Mouse (Mus musculus): ENCODE data around the gene Lpgat1. TPM values are rescaled to one million over a fixed set of nuclear protein-coding genes. Genes with fewer than 3 reads are reported as not detected.

Lpgat1 gene
- polyA plus RNA-seq, 1 experiment from 2014 or later, result 5.3 TPM

GRCm38 (mm10) chr1:191723675-191724074 lies 6.0 kb downstream of the Lpgat1 start:
- Histone ChIP-seq H3K9me3 (replicated peaks; ENCODE audit: control insufficient read depth, low read length) (no peaks in the 10 kb centered on the region), H3K36me3 (ENCODE audit: control insufficient read depth, insufficient read depth) (no peaks in the 10 kb centered on the region), H3K4me1 (ENCODE audit: control insufficient read depth, low read depth, low read length) (peaks cover 3% of the 10 kb centered on the region; the same call in 1 of the 2 replicates), H3K9ac (ENCODE audit: low read depth, low read length) (no peak overlapping the region), H3K4me3 (ENCODE audit: low read depth, low read length) (no peak overlapping the region), H3K27me3 (ENCODE audit: control insufficient read depth, insufficient read depth, low read depth, low read length) (peaks cover 9% of the 10 kb centered on the region), H3K4me2 (ENCODE audit: low read depth, low read length) (no peak overlapping the region), H3K27ac (ENCODE audit: low read length) (no peak overlapping the region)
- ATAC-seq (ENCODE audit: low read depth), result no peak
- 72% methylated on average over 6 of the region's 6 CpGs for WGBS (ENCODE audit: insufficient replicate concordance)

- Histone ChIP-seq H3K36me3 (ENCODE audit: control insufficient read depth, insufficient read depth) (no peaks in the 10 kb centered on the region), H3K27me3 (ENCODE audit: control insufficient read depth, insufficient read depth, low read depth, low read length) (peaks cover under 1% of the 10 kb centered on the region), H3K4me3 (ENCODE audit: low read depth, low read length) (no peak overlapping the region), H3K4me2 (ENCODE audit: low read depth, low read length) (0 out of 2 replicates have a peak overlapping the region, but pooled peaks have one; percentile 18), H3K4me1 (ENCODE audit: control insufficient read depth, low read depth, low read length) (peaks cover 3% of the 10 kb centered on the region; the same call in 1 of the 2 replicates), H3K9ac (ENCODE audit: low read depth, low read length) (no peak overlapping the region), H3K9me3 (replicated peaks; ENCODE audit: control insufficient read depth, low read length) (no peaks in the 10 kb centered on the region), H3K27ac (ENCODE audit: low read length) (no peak overlapping the region)
- no peak; the same call in 1 of the 2 replicates for ATAC-seq (ENCODE audit: low read depth)
- 23% methylated on average over 12 of the region's 12 CpGs for WGBS (ENCODE audit: insufficient replicate concordance)
These were observed 6.9 kb downstream of the Lpgat1 start for GRCm38 (mm10) chr1:191724385-191725061.

GRCm38 (mm10) chr1:191732623-191733022 lies 15.0 kb downstream of the Lpgat1 start:
- no peak overlapping the region for H3K27ac ChIP-seq (ENCODE audit: low read length)
- no peaks in the 10 kb centered on the region for H3K27me3 ChIP-seq (ENCODE audit: control insufficient read depth, insufficient read depth, low read depth, low read length)
- H3K9me3 ChIP-seq (replicated peaks; ENCODE audit: control insufficient read depth, low read length), result no peaks in the 10 kb centered on the region
- H3K36me3 ChIP-seq (ENCODE audit: control insufficient read depth, insufficient read depth), result no peaks in the 10 kb centered on the region
- WGBS (ENCODE audit: insufficient replicate concordance), result 73% methylated on average over 4 of the region's 4 CpGs
- no peak for ATAC-seq (ENCODE audit: low read depth)
- H3K4me1 ChIP-seq (ENCODE audit: control insufficient read depth, low read depth, low read length), result no peaks in the 10 kb centered on the region
- no peak overlapping the region for H3K4me2 ChIP-seq (ENCODE audit: low read depth, low read length)
- no peak overlapping the region for H3K9ac ChIP-seq (ENCODE audit: low read depth, low read length)
- H3K4me3 ChIP-seq (ENCODE audit: low read depth, low read length), result no peak overlapping the region

GRCm38 (mm10) chr1:191733822-191734221 lies 16.2 kb downstream of the Lpgat1 start:
- no peak overlapping the region for H3K4me2 ChIP-seq (ENCODE audit: low read depth, low read length)
- H3K4me1 ChIP-seq (ENCODE audit: control insufficient read depth, low read depth, low read length), result no peaks in the 10 kb centered on the region; the same call in none of the 2 replicates
- no peaks in the 10 kb centered on the region for H3K27me3 ChIP-seq (ENCODE audit: control insufficient read depth, insufficient read depth, low read depth, low read length)
- H3K36me3 ChIP-seq (ENCODE audit: control insufficient read depth, insufficient read depth), result no peaks in the 10 kb centered on the region
- no peak overlapping the region for H3K9ac ChIP-seq (ENCODE audit: low read depth, low read length)
- no peak overlapping the region for H3K27ac ChIP-seq (ENCODE audit: low read length)
- 68% methylated on average over 4 of the region's 4 CpGs for WGBS (ENCODE audit: insufficient replicate concordance)
- H3K9me3 ChIP-seq (replicated peaks; ENCODE audit: control insufficient read depth, low read length), result no peaks in the 10 kb centered on the region
- ATAC-seq (ENCODE audit: low read depth), result no peak
- H3K4me3 ChIP-seq (ENCODE audit: low read depth, low read length), result no peak overlapping the region

- no peak overlapping the region for H3K4me2 ChIP-seq (ENCODE audit: low read depth, low read length)
- H3K4me1 ChIP-seq (ENCODE audit: control insufficient read depth, low read depth, low read length), result no peaks in the 10 kb centered on the region; the same call in none of the 2 replicates
- no peak overlapping the region for H3K27ac ChIP-seq (ENCODE audit: low read length)
- no peaks in the 10 kb centered on the region for H3K27me3 ChIP-seq (ENCODE audit: control insufficient read depth, insufficient read depth, low read depth, low read length)
- H3K36me3 ChIP-seq (ENCODE audit: control insufficient read depth, insufficient read depth), result no peaks in the 10 kb centered on the region
- no peak overlapping the region for H3K4me3 ChIP-seq (ENCODE audit: low read depth, low read length)
- ATAC-seq (ENCODE audit: low read depth), result no peak
- H3K9ac ChIP-seq (ENCODE audit: low read depth, low read length), result no peak overlapping the region
- no peaks in the 10 kb centered on the region for H3K9me3 ChIP-seq (replicated peaks; ENCODE audit: control insufficient read depth, low read length)
These were observed 18.8 kb downstream of the Lpgat1 start for GRCm38 (mm10) chr1:191736425-191736824.

GRCm38 (mm10) chr1:191737871-191738270 lies 20.2 kb downstream of the Lpgat1 start:
- Histone ChIP-seq H3K4me3 (ENCODE audit: low read depth, low read length) (no peak overlapping the region), H3K9ac (ENCODE audit: low read depth, low read length) (no peak overlapping the region), H3K9me3 (replicated peaks; ENCODE audit: control insufficient read depth, low read length) (no peaks in the 10 kb centered on the region), H3K27ac (ENCODE audit: low read length) (no peak overlapping the region), H3K4me1 (ENCODE audit: control insufficient read depth, low read depth, low read length) (no peaks in the 10 kb centered on the region; the same call in none of the 2 replicates), H3K27me3 (ENCODE audit: control insufficient read depth, insufficient read depth, low read depth, low read length) (no peaks in the 10 kb centered on the region), H3K36me3 (ENCODE audit: control insufficient read depth, insufficient read depth) (no peaks in the 10 kb centered on the region), H3K4me2 (ENCODE audit: low read depth, low read length) (no peak overlapping the region)
- WGBS (ENCODE audit: insufficient replicate concordance), result 74% methylated on average over 6 of the region's 6 CpGs
- ATAC-seq (ENCODE audit: low read depth), result no peak

GRCm38 (mm10) chr1:191738726-191739125 lies 21.1 kb downstream of the Lpgat1 start:
- Histone ChIP-seq H3K9me3 (replicated peaks; ENCODE audit: control insufficient read depth, low read length) (no peaks in the 10 kb centered on the region), H3K4me3 (ENCODE audit: low read depth, low read length) (no peak overlapping the region), H3K36me3 (ENCODE audit: control insufficient read depth, insufficient read depth) (no peaks in the 10 kb centered on the region), H3K27me3 (ENCODE audit: control insufficient read depth, insufficient read depth, low read depth, low read length) (no peaks in the 10 kb centered on the region), H3K9ac (ENCODE audit: low read depth, low read length) (no peak overlapping the region), H3K4me1 (ENCODE audit: control insufficient read depth, low read depth, low read length) (no peaks in the 10 kb centered on the region; the same call in none of the 2 replicates), H3K4me2 (ENCODE audit: low read depth, low read length) (no peak overlapping the region), H3K27ac (ENCODE audit: low read length) (no peak overlapping the region)
- no peak for ATAC-seq (ENCODE audit: low read depth)
- WGBS (ENCODE audit: insufficient replicate concordance), result 59% methylated on average over 2 of the region's 2 CpGs

GRCm38 (mm10) chr1:191740587-191741361 lies 23.1 kb downstream of the Lpgat1 start:
- no peaks in the 10 kb centered on the region; the same call in none of the 2 replicates for H3K4me1 ChIP-seq (ENCODE audit: control insufficient read depth, low read depth, low read length)
- H3K27me3 ChIP-seq (ENCODE audit: control insufficient read depth, insufficient read depth, low read depth, low read length), result no peaks in the 10 kb centered on the region
- H3K9me3 ChIP-seq (replicated peaks; ENCODE audit: control insufficient read depth, low read length), result no peaks in the 10 kb centered on the region
- ATAC-seq (ENCODE audit: low read depth), result no peak
- no peak overlapping the region for H3K4me2 ChIP-seq (ENCODE audit: low read depth, low read length)
- H3K27ac ChIP-seq (ENCODE audit: low read length), result no peak overlapping the region; the same call in 1 of the 2 replicates
- 69% methylated on average over 6 of the region's 6 CpGs for WGBS (ENCODE audit: insufficient replicate concordance)
- no peaks in the 10 kb centered on the region for H3K36me3 ChIP-seq (ENCODE audit: control insufficient read depth, insufficient read depth)
- H3K9ac ChIP-seq (ENCODE audit: low read depth, low read length), result no peak overlapping the region
- H3K4me3 ChIP-seq (ENCODE audit: low read depth, low read length), result no peak overlapping the region

GRCm38 (mm10) chr1:191741635-191742034 lies 24.0 kb downstream of the Lpgat1 start:
- 55% methylated on average over 4 of the region's 4 CpGs for WGBS (ENCODE audit: insufficient replicate concordance)
- no peak for ATAC-seq (ENCODE audit: low read depth)
- Histone ChIP-seq H3K27ac (ENCODE audit: low read length) (no peak overlapping the region), H3K4me3 (ENCODE audit: low read depth, low read length) (no peak overlapping the region), H3K27me3 (ENCODE audit: control insufficient read depth, insufficient read depth, low read depth, low read length) (no peaks in the 10 kb centered on the region), H3K9ac (ENCODE audit: low read depth, low read length) (no peak overlapping the region), H3K4me2 (ENCODE audit: low read depth, low read length) (0 out of 2 replicates have a peak overlapping the region, but pooled peaks have one; percentile 6), H3K9me3 (replicated peaks; ENCODE audit: control insufficient read depth, low read length) (no peaks in the 10 kb centered on the region), H3K4me1 (ENCODE audit: control insufficient read depth, low read depth, low read length) (no peaks in the 10 kb centered on the region; the same call in none of the 2 replicates), H3K36me3 (ENCODE audit: control insufficient read depth, insufficient read depth) (no peaks in the 10 kb centered on the region)

Data from liver, embryonic 16.5 days (tissue).